Mouse (Mus musculus) hindbrain, embryonic 14.5 days (tissue): ENCODE data around the gene Tbc1d12. TPM values are rescaled to one million over a fixed set of nuclear protein-coding genes. Genes with fewer than 3 reads are reported as not detected.

ENCODE experiments used
- ATAC-seq: fragments of 200-750 bp; cut with Nextera tagmentation; 2 replicates; pipeline ENCODE4 v1.8.0; 2017; ENCODE audit warnings: moderate number of reproducible peaks, mild to moderate bottlenecking, moderate TSS enrichment, moderate library complexity; ENCODE audit not compliant: low FRiP score
- DNase-seq: peaks from one replicate; pipeline ENCODE4 v3.0.0-alpha.2; 2015; ENCODE audit warnings: low spot score
- H3K27ac ChIP-seq: fragments of 300-500 bp; sonication (generic); 2 replicates; pipeline ENCODE4 v1.5.1; 2014; ENCODE audit warnings: mild to moderate bottlenecking, moderate library complexity
- H3K27me3 ChIP-seq: fragments of 300-500 bp; sonication (generic); 2 replicates; pipeline ENCODE4 v1.6.1; 2014; ENCODE audit warnings: mild to moderate bottlenecking, low read length, mixed read lengths; ENCODE audit not compliant: control insufficient read depth, insufficient read depth
- H3K36me3 ChIP-seq: fragments of 300-500 bp; sonication (generic); replicated peaks from 2 replicates; pipeline ENCODE4 v1.6.1; 2014; ENCODE audit not compliant: control insufficient read depth, insufficient read depth
- H3K4me1 ChIP-seq: fragments of 300-500 bp; sonication (generic); replicated peaks from 2 replicates; pipeline ENCODE4 v1.6.1; 2014; ENCODE audit warnings: antibody characterized with exemption, low read length, mixed read lengths; ENCODE audit not compliant: control insufficient read depth, insufficient read depth
- H3K4me2 ChIP-seq: fragments of 300-500 bp; sonication (generic); replicated peaks from 2 replicates; pipeline ENCODE4 v1.6.1; 2014; ENCODE audit warnings: mild to moderate bottlenecking, moderate library complexity
- H3K4me3 ChIP-seq: fragments of 300-500 bp; sonication (generic); replicated peaks from 2 replicates; pipeline ENCODE4 v1.5.1; 2014; ENCODE audit warnings: mild to moderate bottlenecking, low read length
- H3K9ac ChIP-seq: fragments of 300-500 bp; sonication (generic); 2 replicates; pipeline ENCODE4 v1.6.1; 2014
- H3K9me3 ChIP-seq: fragments of 300-500 bp; sonication (generic); 2 replicates; pipeline ENCODE4 v1.6.1; 2016; ENCODE audit warnings: low read length; ENCODE audit not compliant: control insufficient read depth
- WGBS: fragments of 180-500 bp; shearing (Covaris S2); extraction: QIAGEN DNeasy Blood & Tissue Kit; methylation state at CpG from one replicate; pipeline ENCODE4 v1.1.7; 2014; 5-methylcytosine and 5-hydroxymethylcytosine counted together
- polyA plus RNA-seq: library from polyadenylated mRNA; unstranded; fragments of >200 nt; fragmentation: Nextera tagmentation; extraction: Ambion mirVana; gene quantifications from 2 replicates; pipeline ENCODE4 v1.2.1, GENCODE M21; 2014

Tbc1d12 gene
- polyA plus RNA-seq, 1 experiment from 2014 or later = 8.8 TPM

DNA sequence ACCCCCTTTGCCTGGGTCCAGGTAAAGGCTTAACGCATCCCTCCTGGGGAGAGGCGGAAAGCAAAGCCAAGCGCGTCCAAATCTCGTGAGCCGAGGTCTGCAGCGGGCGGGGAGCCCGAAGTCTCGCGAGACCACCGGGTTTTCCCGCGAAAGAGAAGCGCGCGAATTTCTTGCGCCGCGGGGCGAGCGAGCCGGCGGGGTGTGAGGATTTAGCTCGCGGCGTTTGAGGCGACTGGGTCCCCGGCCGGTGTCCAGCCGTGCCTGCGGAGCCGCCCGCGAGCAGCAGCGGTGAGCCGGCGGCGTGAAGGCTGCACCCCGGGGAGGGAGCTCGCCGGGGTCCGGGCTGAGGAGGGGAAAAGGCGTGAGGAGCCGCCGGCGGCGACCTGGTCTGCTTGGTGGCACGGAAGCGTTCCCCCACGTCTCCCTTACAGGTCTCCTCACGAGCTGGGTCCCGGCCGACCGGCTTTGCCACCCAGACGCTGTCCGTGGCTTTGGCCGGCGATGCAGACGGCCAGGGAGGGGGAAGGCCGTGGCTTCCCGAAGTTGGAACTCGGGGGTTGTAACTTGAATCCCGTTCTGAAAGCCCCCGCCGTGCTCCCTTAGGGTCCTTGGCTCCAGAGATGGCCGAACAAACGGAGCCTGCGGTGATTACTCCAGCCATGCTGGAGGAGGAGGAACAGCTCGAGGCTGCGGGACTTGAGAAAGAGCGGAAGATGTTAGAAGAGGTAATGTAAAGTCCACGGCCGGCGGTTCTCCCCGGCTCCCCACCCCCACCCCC is 94.6 kb downstream of the Tbc1d12 start, which contains the start of gene Hells:
Gene Hells, plus strand, starts transcription at position 128 of the 778 bp plus-strand sequence.
- no peaks in the 10 kb centered on the region; the same call in 1 of the 2 replicates for H3K36me3 ChIP-seq
- ATAC-seq (peak; percentile 95), DNase-seq (peak; percentile 91)
- peak within 1 kb of the TSS; percentile 76 for H3K4me3 ChIP-seq
- H3K27ac ChIP-seq = peak within 1 kb of the TSS; percentile 54
- H3K27me3 ChIP-seq = no peaks in the 10 kb centered on the region
- H3K9ac ChIP-seq = peak within 1 kb of the TSS; percentile 91
- H3K4me1 ChIP-seq = peaks cover 14% of the 10 kb centered on the region; the same call in 1 of the 2 replicates
- WGBS = under 1% methylated on average over 72 of the region's 76 CpGs
- H3K9me3 ChIP-seq = no peaks in the 10 kb centered on the region
- peak within 1 kb of the TSS; percentile 98 for H3K4me2 ChIP-seq

DNA sequence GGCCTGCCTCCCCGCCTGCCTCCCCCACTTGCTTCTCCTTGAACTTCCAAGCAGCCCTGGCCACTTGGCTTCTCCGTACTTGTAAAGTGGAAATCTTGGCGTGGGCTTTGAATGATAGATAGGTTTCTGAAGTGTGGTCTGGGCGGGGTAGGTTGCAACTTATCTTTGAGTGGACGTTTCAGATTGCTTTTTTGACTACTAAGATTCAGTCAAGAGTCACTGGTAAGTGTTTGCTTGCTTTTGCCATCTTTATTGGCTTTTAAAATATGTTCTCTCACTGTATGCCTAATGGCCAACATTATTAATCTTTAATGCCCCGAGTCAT is 95.1 kb downstream of the Tbc1d12 start:
- Histone ChIP-seq H3K27ac (no peak overlapping the region), H3K36me3 (no peaks in the 10 kb centered on the region; the same call in 1 of the 2 replicates), H3K4me3 (peak overlapping the region; percentile 76), H3K9me3 (no peaks in the 10 kb centered on the region), H3K27me3 (no peaks in the 10 kb centered on the region), H3K4me1 (peaks cover 14% of the 10 kb centered on the region; the same call in 1 of the 2 replicates), H3K9ac (peak overlapping the region; percentile 91), H3K4me2 (peak overlapping the region; percentile 98)
- no peak for DNase-seq
- 3% methylated on average over 6 of the region's 6 CpGs for WGBS
- no peak for ATAC-seq

DNA sequence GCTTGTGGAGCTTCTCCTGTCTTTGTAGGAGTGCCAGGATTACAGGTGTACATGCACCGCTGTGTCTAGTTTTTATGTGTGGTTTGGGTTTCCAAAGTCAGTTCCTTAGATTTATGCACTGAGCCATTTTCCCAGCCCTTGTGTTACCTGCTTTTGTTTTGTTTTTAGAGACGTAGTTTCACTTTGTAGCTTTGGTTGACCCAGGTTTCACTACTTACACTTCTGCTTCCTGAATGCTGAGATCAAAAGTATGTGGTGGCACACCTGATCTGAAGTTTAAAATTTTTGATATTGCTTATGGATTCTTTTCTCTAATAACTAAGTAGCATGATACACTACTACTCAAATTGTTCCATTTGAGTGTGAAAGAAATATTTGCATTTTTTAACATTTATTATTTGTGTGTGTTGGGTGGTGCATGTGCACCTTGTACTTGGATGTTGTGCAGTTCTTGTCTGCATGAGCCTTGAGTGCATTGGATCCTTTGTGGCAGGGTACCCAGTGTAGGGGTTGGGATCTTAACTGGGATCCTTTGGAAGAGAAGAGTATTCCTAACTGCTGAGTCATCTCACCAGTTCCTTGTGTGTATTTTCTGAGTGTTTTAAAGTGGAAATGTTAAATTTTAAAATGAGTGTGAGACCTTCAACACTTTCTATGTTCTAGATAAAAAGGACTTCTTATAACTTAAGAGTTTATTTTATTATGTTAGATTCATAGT is 108.4 kb downstream of the Tbc1d12 start:
- no peak overlapping the region for H3K4me3 ChIP-seq
- no peak overlapping the region for H3K9ac ChIP-seq
- no peak overlapping the region for H3K4me2 ChIP-seq
- H3K27ac ChIP-seq = no peak overlapping the region
- H3K9me3 ChIP-seq = no peaks in the 10 kb centered on the region
- WGBS = 97% methylated on average over 2 of the region's 2 CpGs
- H3K36me3 ChIP-seq = peaks cover 16% of the 10 kb centered on the region; the same call in 1 of the 2 replicates
- ATAC-seq (no peak), DNase-seq (no peak)
- H3K27me3 ChIP-seq = no peaks in the 10 kb centered on the region
- no peaks in the 10 kb centered on the region for H3K4me1 ChIP-seq

Other genes with a start within 250 kb of the Tbc1d12 start
- gene Noc3l, start 17.3 kb upstream of the Tbc1d12 start, polyA plus RNA-seq = 5.2 and 5.3 TPM in 2 replicates
- 9.1 and 10.9 TPM in 2 replicates for gene Hells, start 94.3 kb downstream of the Tbc1d12 start, polyA plus RNA-seq
- not detected in 2 replicates for gene Cyp2c55, start 170.4 kb downstream of the Tbc1d12 start, polyA plus RNA-seq
- gene Cyp2c65, start 224.4 kb downstream of the Tbc1d12 start, polyA plus RNA-seq = not detected in 2 replicates